Mouse (Mus musculus) right cerebral cortex, adult 18-20 months (tissue): ENCODE data around the gene Hrk.
A peak's percentile ranks its signal among the peaks of the same experiment; 100 is the strongest.

Experiments used
- DNase-seq: peaks from one replicate; pipeline ENCODE4 v3.0.0; 2022; ENCODE audit warnings: mixed read lengths

The Hrk gene

GRCm38 (mm10) chr5:118167561-118167995, 3.1 kb downstream of the Hrk start:
- DNase-seq, result peak; percentile 32

GRCm38 (mm10) chr5:118169222-118170221, 5.1 kb downstream of the Hrk start:
- DNase-seq, result peak; percentile 28

- peak; percentile 32 for DNase-seq
Measured at GRCm38 (mm10) chr5:118170888-118171529, 6.6 kb downstream of the Hrk start.

DNA sequence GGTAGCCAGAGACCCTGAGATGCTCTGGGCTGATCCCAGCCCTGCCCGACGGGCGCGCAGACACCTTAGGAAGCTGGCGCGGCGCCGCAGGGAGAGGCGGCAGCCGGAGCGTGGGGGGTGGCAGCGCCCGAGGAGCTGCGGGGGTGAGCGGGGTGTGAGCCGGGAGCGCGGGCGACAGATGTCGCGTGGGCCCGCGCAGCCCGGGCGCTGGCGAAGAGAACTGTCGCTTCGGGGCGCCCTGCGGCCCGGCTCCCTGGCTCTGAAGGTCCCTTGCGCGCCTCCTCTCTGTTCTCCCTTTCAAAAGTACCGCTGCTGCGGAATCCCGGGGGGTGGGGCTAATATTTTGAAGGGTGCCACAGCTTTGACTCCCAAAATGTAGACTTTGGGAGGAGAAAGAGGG, 7.2 kb downstream of the Hrk start:
- peak; percentile 75 for DNase-seq

- DNase-seq, result peak; percentile 24
Measured at GRCm38 (mm10) chr5:118172078-118172723, 7.8 kb downstream of the Hrk start.

- no peak for DNase-seq
Measured at GRCm38 (mm10) chr5:118174310-118175009, 10.0 kb downstream of the Hrk start.

DNA sequence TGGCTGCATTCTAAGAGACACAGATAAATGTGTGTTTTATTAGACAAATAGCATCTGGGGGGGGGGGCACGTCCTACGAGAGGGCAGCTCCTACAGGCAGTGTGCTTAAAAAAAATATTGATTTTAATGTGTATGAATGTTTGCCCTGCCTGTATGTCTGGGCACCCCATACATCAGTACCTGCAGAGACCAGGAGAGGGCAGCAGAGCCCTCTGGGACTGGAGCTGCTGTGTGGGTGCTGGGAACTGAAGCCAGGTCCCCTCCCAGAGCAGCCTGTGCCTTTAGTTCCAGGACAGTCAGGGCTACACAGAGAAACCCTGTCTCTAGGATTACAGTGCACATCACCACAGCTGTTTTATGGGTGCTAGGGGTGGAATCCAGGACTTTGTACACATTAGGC, 10.7 kb downstream of the Hrk start:
- DNase-seq, result no peak

DNA sequence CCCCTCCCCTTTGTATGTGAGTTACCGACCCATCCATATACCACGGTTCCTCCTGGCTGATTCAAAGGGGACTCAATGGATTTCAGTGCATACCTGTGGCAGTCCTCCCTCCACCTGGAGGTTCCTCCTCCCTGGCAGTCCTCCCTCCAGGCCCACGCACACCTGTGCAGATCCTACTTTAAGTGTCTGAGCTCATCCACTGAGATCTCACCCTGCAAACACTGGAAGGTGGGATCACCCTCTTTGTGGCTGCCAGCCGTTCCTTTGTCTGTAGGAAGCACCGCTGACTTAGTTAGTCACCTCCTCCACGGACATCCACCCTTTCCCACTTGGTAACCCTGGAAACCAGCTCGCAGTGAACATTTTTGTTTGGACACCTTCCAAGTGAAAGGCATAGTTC, 13.2 kb downstream of the Hrk start:
- no peak for DNase-seq

- DNase-seq, result no peak
Measured at GRCm38 (mm10) chr5:118186903-118187633, 22.6 kb downstream of the Hrk start.

GRCm38 (mm10) chr5:118188356-118188755, 23.9 kb downstream of the Hrk start:
- DNase-seq, result no peak

GRCm38 (mm10) chr5:118190491-118190890, 26.0 kb downstream of the Hrk start:
- no peak for DNase-seq

GRCm38 (mm10) chr5:118192221-118192620, 27.8 kb downstream of the Hrk start:
- no peak for DNase-seq

DNA sequence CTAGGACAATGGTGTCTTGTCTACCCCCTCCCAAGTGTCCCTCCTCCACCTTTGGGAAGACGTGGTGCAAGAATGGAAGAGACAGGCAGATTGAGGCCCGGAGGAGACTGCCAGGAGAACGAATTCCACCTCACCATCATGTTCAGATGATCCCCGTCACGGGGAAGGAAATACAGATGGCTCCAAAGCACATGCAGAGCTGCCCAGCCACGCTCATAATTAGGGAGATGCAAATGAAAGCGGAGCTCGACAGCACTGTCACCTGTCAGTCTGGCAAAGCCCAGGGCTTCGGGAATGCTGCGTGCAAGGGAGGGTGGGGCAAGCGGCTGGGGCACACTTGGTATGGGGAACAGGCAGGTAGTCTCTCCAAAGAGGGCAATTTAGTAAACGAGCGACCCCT, 33.0 kb downstream of the Hrk start:
- no peak for DNase-seq

- DNase-seq, result no peak
Measured at GRCm38 (mm10) chr5:118199670-118200069, 35.2 kb downstream of the Hrk start.

DNA sequence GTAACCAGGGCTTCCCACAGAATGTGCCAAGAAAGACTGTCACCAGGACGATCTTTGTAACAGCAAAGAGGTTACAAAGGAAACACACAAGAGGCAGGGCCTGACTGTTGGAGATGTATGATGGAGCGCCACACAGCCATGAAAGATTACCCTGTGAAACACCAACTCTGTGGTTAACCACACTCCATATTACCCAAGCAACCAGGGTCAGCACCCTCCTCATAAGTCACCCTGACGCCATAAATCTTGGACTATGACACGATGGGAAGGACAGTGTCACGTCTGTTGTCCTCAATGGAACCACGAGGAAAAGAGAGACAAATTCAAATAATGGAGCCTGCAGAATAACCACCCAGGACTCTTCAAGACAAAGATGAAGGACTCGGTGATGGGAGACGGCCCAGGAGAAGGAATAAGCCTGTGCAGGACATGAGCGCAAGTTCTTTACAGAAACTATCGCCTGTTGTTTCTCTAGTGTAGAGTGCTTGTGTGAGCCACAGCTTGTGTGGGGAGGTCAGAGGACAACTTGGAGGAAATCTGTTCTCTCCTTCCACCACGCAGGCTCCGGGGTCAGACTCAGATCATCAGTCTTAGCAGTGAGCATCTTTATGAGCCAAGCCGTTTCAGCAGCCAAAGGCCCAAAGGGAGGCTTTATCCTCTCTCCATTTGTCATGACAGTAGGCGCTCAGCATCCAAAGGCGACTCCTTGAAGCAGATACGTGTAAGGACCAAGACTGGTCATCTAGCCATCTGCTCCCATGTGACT, 40.4 kb downstream of the Hrk start:
- no peak for DNase-seq

DNA sequence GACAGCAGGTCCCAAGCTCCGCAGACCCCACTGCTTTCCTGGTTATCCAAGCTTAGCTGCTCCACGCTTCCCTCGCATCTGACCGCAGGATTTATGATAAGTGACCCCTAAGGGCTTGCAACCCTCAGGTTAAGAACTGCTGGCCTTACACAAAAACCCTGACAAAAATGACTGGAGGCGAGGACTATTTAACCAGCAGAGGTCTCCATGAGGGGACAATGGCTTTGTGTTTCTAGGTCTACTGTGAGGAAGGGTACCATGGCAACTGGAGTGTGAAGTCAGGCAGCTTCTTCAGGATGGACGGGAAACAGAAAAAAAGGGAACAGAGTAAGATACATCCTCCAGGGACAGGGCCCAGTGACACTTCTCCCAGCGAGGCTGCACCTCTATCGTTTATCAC, 41.4 kb downstream of the Hrk start:
- DNase-seq, result no peak

DNA sequence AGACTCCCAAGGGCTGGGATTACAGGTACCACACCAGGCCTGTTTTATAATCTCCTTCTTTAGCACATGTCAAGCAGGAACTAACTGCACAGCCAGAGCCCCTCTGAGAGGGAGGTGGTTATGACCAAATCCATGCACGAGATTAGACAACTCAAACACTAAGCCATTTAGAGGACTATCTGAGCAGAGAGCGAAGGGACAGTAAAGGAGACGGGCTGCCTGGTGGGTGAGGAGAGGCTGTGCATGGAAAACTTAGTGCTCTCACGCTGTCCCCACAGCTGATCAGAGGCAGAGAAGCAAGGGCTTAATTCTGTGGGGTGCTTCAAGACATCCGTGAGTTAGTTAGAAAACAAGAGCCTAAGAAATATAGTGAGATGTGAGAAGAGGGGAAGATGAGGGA, 49.6 kb downstream of the Hrk start:
- DNase-seq, result no peak

DNA sequence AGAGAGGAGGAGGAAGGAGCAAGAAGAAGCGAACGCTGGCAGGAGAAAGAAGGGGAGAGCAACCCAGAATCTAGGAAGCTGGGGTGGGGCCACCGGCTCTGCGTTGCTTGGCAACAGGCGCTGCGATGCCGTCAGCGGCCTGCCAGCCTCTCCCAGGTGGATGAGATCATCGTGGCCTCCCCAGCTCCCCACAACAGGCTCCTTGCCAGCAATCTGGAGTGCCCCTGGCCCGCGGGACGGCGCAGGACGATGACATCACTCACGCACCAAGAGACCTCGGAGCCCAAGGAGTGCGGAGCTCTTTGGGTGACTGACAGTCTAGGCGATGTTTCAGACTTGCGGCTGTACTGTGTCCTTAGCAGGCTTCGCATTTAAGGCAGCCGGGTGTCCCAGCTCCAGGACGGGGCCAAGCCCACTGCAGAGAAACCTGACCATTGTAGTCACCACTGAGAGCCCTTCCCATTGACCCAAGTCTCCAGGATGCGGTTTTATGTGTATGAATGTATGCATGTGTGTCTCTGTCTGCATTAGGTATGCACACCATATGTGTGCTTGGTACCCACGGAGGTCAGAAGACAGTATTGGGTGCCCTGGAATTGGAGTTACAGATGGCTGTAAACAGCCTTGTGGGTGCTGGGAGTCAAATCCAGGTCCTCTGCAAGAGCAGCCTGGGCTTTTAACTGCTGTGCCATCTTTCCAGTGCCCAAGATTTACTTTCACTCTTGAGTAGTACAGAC, 50.1 kb downstream of the Hrk start:
- peak; percentile 94 for DNase-seq

DNA sequence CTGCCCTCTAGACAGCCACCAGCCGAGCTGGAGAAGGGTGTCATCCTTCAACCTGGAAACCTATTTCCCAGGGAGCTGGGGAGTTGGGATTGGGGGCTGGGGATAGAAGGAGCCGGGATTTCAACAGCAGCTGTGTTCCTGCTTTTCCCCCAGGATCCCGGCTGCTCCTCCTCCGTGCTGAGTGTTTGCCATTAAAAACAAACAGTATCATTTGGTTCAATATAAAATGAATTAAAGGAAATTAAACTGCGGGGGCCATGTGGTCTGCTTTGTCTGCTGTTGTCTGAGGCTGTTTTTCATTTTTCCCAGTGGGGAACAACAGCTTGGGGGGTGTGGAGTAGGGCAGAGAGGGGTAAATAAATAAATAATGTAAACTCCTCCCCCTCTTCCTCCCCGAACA, 53.0 kb downstream of the Hrk start:
- DNase-seq, result no peak

DNA sequence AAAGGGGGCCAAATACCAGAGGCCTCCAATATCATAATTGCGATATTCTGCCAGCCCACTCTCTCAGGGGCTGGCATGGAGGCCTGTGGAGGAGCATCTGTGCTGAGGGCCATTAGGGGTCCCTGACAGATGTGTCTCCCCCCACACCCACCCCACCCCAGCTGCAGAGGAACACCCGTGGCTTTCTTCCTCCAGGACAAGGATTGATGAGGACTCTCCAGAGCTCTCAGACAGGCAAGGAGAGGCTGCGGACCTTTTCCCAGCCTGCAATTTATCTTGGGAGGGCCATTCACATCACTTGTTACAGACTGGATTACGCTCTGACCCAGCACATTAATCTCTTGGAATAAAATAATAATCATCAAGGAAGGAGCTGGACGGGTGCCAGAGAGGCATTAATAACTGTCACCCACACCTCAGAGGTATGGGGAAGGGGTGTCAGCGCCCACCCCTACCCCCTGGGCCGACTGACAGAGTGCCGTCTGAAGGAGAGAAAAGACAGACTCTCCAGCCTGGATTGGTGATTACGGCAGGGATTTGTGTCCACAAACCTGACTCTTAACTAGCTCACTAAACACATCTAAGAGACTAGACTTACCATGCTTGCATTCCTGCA, 58.8 kb downstream of the Hrk start:
- no peak for DNase-seq
